Mouse (Mus musculus): ENCODE results near the gene Cpa5.

DNA sequence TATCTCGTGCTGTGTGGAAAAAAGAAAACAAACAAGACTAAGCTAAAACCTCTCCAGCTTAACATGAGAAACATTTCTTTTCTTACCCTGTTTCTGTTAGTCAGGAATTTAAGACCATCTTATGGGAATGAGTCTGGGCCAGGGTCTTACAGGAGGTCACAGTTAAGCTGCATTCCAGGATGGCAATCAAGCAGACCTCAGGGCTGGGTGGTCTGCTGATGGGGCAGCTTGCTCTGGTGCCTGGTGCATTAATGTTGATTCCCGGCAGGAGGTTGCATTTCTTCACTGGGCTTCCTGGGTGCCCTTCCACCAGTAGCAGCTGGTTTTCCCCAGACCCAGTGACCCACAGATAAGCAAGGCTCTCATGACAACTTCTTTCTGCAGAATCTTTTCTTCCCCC, 21.0 kb upstream of the Cpa5 start:
- TF ChIP-seq POLR2A (IDR thresholded peaks at IDR 0.05; ENCODE audit: insufficient read depth, low read depth, low read length) (no peak), CTCF (IDR thresholded peaks at IDR 0.05; ENCODE audit: insufficient read depth, low read depth, low read length) (no peak)

Data from olfactory bulb, adult 2 months (tissue).